ENCODE assay signal across 8 mouse cellular contexts in the genomic region with DNA sequence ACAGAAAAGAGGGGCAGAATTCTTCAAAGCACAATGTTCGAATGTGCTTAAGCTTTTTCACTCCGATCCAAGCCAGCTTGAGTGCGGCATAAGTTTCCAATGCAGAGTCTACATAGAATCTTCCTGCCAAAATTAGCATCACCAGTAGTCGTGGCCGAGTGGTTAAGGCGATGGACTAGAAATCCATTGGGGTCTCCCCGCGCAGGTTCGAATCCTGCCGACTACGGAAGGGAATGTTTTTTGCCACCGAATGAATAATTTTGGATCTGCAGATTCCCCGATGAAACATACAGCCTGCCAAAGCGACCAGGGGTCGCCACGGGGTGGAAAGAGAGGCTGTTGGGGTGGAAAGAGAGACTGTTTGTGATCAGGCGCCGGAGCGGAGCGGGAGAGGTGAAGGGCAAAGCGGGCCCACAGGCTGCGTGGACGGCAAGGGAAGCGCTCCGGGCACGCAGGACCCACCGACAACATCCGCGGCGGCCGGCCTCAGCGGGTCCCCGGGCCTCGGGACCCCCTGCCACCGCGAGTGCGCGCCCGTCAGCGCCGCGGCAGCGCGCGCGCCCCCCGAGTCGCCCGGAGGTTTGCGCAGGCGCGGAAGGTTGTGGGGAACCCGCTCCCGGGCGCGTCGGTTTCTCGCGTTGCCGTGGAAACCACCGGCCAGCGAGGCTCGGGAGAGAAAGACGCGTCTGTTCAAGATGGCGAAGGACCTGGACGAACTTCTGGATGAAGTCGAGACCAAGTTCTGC. TPM values are rescaled to one million over a fixed set of nuclear protein-coding genes. Genes with fewer than 3 reads are reported as not detected.
A peak's percentile ranks its signal among the peaks of the same experiment; 100 is the strongest.
DNase-seq lines count a peak whose midpoint lies in the region; ATAC-seq and TF ChIP-seq lines count a peak whose summit lies in the region.

A gene (plus strand): TSS at position 579 of the 746 bp plus-strand sequence.

- TF ChIP-seq CTCF in C2C12 (IDR thresholded peaks at IDR 0.05; ENCODE audit: control insufficient read depth, insufficient read depth, insufficient read length) = no peak
- no peak for TF ChIP-seq CTCF in brain, embryonic 14.5 days (IDR thresholded peaks at IDR 0.05; ENCODE audit: borderline replicate concordance, extremely low read depth, insufficient read depth, insufficient read length)
- no peak for TF ChIP-seq CTCF in kidney, postnatal 0 days (IDR thresholded peaks at IDR 0.05; ENCODE audit: low read depth)

- no peaks in the 10 kb centered on the region for H3K9me3 ChIP-seq in erythroblast, embryonic 14.5 days (ENCODE audit: control insufficient read depth, low read length)
- no peaks in the 10 kb centered on the region for H3K9me3 ChIP-seq in heart, embryonic 12.5 days (replicated peaks)
- H3K9me3 ChIP-seq in kidney, postnatal 0 days (replicated peaks; ENCODE audit: low read length) = no peaks in the 10 kb centered on the region
- no peaks in the 10 kb centered on the region for H3K9me3 ChIP-seq in liver, embryonic 11.5 days (ENCODE audit: control insufficient read depth, low read length)
- no peaks in the 10 kb centered on the region for H3K9me3 ChIP-seq in stomach, embryonic 14.5 days (ENCODE audit: control insufficient read depth, low read depth, low read length)

- peaks cover 23% of the 10 kb centered on the region for H3K4me1 ChIP-seq in erythroblast, embryonic 14.5 days (ENCODE audit: control insufficient read depth)
- H3K4me1 ChIP-seq in heart, embryonic 12.5 days (replicated peaks) = peaks cover 8% of the 10 kb centered on the region; the same call in 1 of the 2 replicates
- H3K4me1 ChIP-seq in kidney, postnatal 0 days (replicated peaks; ENCODE audit: insufficient read depth, low read length) = no peaks in the 10 kb centered on the region; the same call in 1 of the 2 replicates
- H3K4me1 ChIP-seq in liver, embryonic 11.5 days (replicated peaks; ENCODE audit: control insufficient read depth, insufficient read depth, low read length) = peaks cover 7% of the 10 kb centered on the region
- peaks cover 3% of the 10 kb centered on the region; the same call in 1 of the 2 replicates for H3K4me1 ChIP-seq in stomach, embryonic 14.5 days (ENCODE audit: control insufficient read depth, insufficient read depth, low read length)

- peak within 1 kb of the TSS; percentile 96 for H3K27ac ChIP-seq in heart, embryonic 12.5 days (ENCODE audit: poor library complexity, severe bottlenecking)
- peak within 1 kb of the TSS; percentile 99 for H3K27ac ChIP-seq in kidney, postnatal 0 days
- H3K27ac ChIP-seq in liver, embryonic 11.5 days (ENCODE audit: low read depth, low read length) = peak within 1 kb of the TSS; percentile 97
- H3K27ac ChIP-seq in stomach, embryonic 14.5 days (ENCODE audit: low read length) = peak within 1 kb of the TSS; percentile 99

- peak within 1 kb of the TSS; percentile 68 for H3K4me3 ChIP-seq in C2C12 (ENCODE audit: insufficient read depth, poor library complexity, severe bottlenecking)
- peak within 1 kb of the TSS; percentile 65 for H3K4me3 ChIP-seq in erythroblast, embryonic 14.5 days (replicated peaks)
- peak within 1 kb of the TSS; percentile 75 for H3K4me3 ChIP-seq in heart, embryonic 12.5 days
- peak within 1 kb of the TSS; percentile 86 for H3K4me3 ChIP-seq in kidney, postnatal 0 days (replicated peaks; ENCODE audit: low read depth, low read length)
- H3K4me3 ChIP-seq in liver, embryonic 11.5 days (ENCODE audit: low read depth, low read length) = peak within 1 kb of the TSS; percentile 72
- H3K4me3 ChIP-seq in stomach, embryonic 14.5 days (ENCODE audit: low read depth, low read length) = peak within 1 kb of the TSS; percentile 80

- peak within 1 kb of the TSS; percentile 74 for H3K4me2 ChIP-seq in heart, embryonic 12.5 days
- H3K4me2 ChIP-seq in kidney, postnatal 0 days (ENCODE audit: low read length) = peak within 1 kb of the TSS; percentile 69
- H3K4me2 ChIP-seq in liver, embryonic 11.5 days = peak within 1 kb of the TSS; percentile 85
- H3K4me2 ChIP-seq in stomach, embryonic 14.5 days (replicated peaks; ENCODE audit: low read depth, low read length) = peak within 1 kb of the TSS; percentile 62

- H3K27me3 ChIP-seq in C2C12 (ENCODE audit: control insufficient read depth, insufficient read depth, insufficient read length) = no peaks in the 10 kb centered on the region
- H3K27me3 ChIP-seq in erythroblast, embryonic 14.5 days (ENCODE audit: control insufficient read depth) = no peaks in the 10 kb centered on the region
- H3K27me3 ChIP-seq in heart, embryonic 12.5 days (replicated peaks) = no peaks in the 10 kb centered on the region
- H3K27me3 ChIP-seq in kidney, postnatal 0 days (ENCODE audit: insufficient read depth, low read length) = no peaks in the 10 kb centered on the region
- no peaks in the 10 kb centered on the region for H3K27me3 ChIP-seq in liver, embryonic 11.5 days (replicated peaks; ENCODE audit: control insufficient read depth, insufficient read depth, low read length)
- no peaks in the 10 kb centered on the region for H3K27me3 ChIP-seq in stomach, embryonic 14.5 days (ENCODE audit: control insufficient read depth, insufficient read depth, low read length)

- no peaks in the 10 kb centered on the region for H3K79me3 ChIP-seq in C2C12 (ENCODE audit: low read depth)

- under 1% methylated on average over 68 of the region's 68 CpGs for WGBS in heart, embryonic 12.5 days
- under 1% methylated on average over 68 of the region's 68 CpGs for WGBS in kidney, postnatal 0 days
- WGBS in liver, embryonic 11.5 days = under 1% methylated on average over 68 of the region's 68 CpGs
- WGBS in stomach, embryonic 14.5 days = 1% methylated on average over 68 of the region's 68 CpGs

- DNase-seq in brain, embryonic 14.5 days (ENCODE audit: low read depth) = peak; percentile 97
- peak; percentile 95 for DNase-seq in kidney, postnatal 0 days (ENCODE audit: low spot score)
- peak; percentile 92 for DNase-seq in liver, embryonic 11.5 days (ENCODE audit: low spot score)
- DNase-seq in naive thymus-derived CD4-positive, alpha-beta T cell, adult 2 months (ENCODE audit: low read depth) = peak; percentile 95

- peak within 1 kb of the TSS; percentile 89 for H3K9ac ChIP-seq in heart, embryonic 12.5 days
- H3K9ac ChIP-seq in kidney, postnatal 0 days (ENCODE audit: low read depth, low read length) = peak within 1 kb of the TSS; percentile 91
- peak within 1 kb of the TSS; percentile 83 for H3K9ac ChIP-seq in liver, embryonic 11.5 days (ENCODE audit: low read depth, low read length)
- peak within 1 kb of the TSS; percentile 72 for H3K9ac ChIP-seq in stomach, embryonic 14.5 days (replicated peaks; ENCODE audit: low read depth, low read length)

- H3K79me2 ChIP-seq in C2C12 (ENCODE audit: control insufficient read depth, insufficient read depth) = peaks cover 5% of the 10 kb centered on the region

- H3ac ChIP-seq in C2C12 (ENCODE audit: control insufficient read depth, insufficient read length, low read depth) = peak within 1 kb of the TSS; percentile 98

- ATAC-seq in heart, embryonic 12.5 days (ENCODE audit: insufficient number of reproducible peaks, low FRiP score) = peak; percentile 92
- ATAC-seq in kidney, postnatal 0 days (replicated peaks; ENCODE audit: low FRiP score, low read depth) = peak; percentile 91
- peak; percentile 85 for ATAC-seq in liver, embryonic 11.5 days (replicated peaks; ENCODE audit: low FRiP score)
- peak; percentile 91 for ATAC-seq in stomach, embryonic 14.5 days (ENCODE audit: insufficient number of reproducible peaks, insufficient read depth, low FRiP score, low read depth)

- TF ChIP-seq POLR2A in brain, embryonic 14.5 days (IDR thresholded peaks at IDR 0.05; ENCODE audit: borderline replicate concordance, extremely low read depth, insufficient read depth, insufficient read length, poor library complexity, severe bottlenecking) = peak; percentile 71

- no peaks in the 10 kb centered on the region for H3K36me3 ChIP-seq in C2C12 (ENCODE audit: control insufficient read depth, insufficient read depth)
- H3K36me3 ChIP-seq in erythroblast, embryonic 14.5 days (ENCODE audit: control insufficient read depth) = peaks cover 2% of the 10 kb centered on the region
- H3K36me3 ChIP-seq in heart, embryonic 12.5 days = no peaks in the 10 kb centered on the region
- 0 out of 2 replicates have a peak, but pooled peaks cover under 1% of the 10 kb centered on the region for H3K36me3 ChIP-seq in kidney, postnatal 0 days (ENCODE audit: insufficient read depth, low read length)
- H3K36me3 ChIP-seq in liver, embryonic 11.5 days (ENCODE audit: control insufficient read depth, insufficient read depth, low read length) = no peaks in the 10 kb centered on the region
- H3K36me3 ChIP-seq in stomach, embryonic 14.5 days (ENCODE audit: control insufficient read depth, insufficient read depth, low read length) = no peaks in the 10 kb centered on the region

TF ChIP-seq in C2C12, 6 proteins besides CTCF, POLR2A, EP300 and RAD21:
- no peak for TF ChIP-seq MYOG (IDR thresholded peaks at IDR 0.05; ENCODE audit: control insufficient read depth, extremely low read depth, insufficient read length)
- TF ChIP-seq USF1 (IDR thresholded peaks at IDR 0.05; ENCODE audit: low read depth) = peak; percentile 7
- TF ChIP-seq CEBPB (IDR thresholded peaks at IDR 0.05; ENCODE audit: low read depth) = no peak
- no peak for TF ChIP-seq MYOD1 (IDR thresholded peaks at IDR 0.05; ENCODE audit: control insufficient read depth, insufficient read length, low read depth)
- TF ChIP-seq MAX (IDR thresholded peaks at IDR 0.05) = no peak

RNA-seq across cellular contexts. Expression of the gene that starts here (rescaled TPM):
- polyA plus RNA-seq in C2C12 (2012; fragmentation: generic; extraction: Trizol) = 4.8 TPM
- 32.7 and 36.8 TPM in 2 replicates for polyA plus RNA-seq in brain, embryonic 14.5 days (2012; rRNA removed)
- polyA plus RNA-seq in erythroblast, embryonic 14.5 days (2012) = 0.23 and 0.70 TPM in 2 replicates
- polyA plus RNA-seq in heart, embryonic 12.5 days (2016; fragmentation: Nextera tagmentation; extraction: Ambion mirVana) = 23.5 and 24.0 TPM in 2 replicates
- polyA plus RNA-seq in kidney, postnatal 0 days (2015; fragmentation: Nextera tagmentation; extraction: Ambion mirVana) = 27.7 and 29.5 TPM in 2 replicates
- 19.9 and 26.0 TPM in 2 replicates for polyA plus RNA-seq in liver, embryonic 11.5 days (2014; fragmentation: Nextera tagmentation; extraction: Ambion mirVana)
- 27.1 and 28.7 TPM in 2 replicates for polyA plus RNA-seq in stomach, embryonic 14.5 days (2014; fragmentation: Nextera tagmentation; extraction: Ambion mirVana)

Comparison
In these comparisons a context has a peak if more than half of its experiments do, and no peak if none do; other contexts are left out.
1. Peak in every context shown above with its lines: DNase-seq, ATAC-seq, H3K4me3 ChIP-seq and H3K27ac ChIP-seq.